Mouse (Mus musculus) hindbrain, embryonic 16.5 days (tissue): ENCODE results near the gene Olfr884. TPM values are rescaled to one million over a fixed set of nuclear protein-coding genes. Genes with fewer than 3 reads are reported as not detected.

Source experiments
- ATAC-seq: fragments of 200-750 bp; cut with Nextera tagmentation; 2 replicates; pipeline ENCODE4 v1.8.0; 2017; ENCODE audit warnings: moderate TSS enrichment, moderate library complexity
- H3K27ac ChIP-seq: fragments of 300-500 bp; sonication (generic); 2 replicates; pipeline ENCODE4 v1.5.1; 2014; ENCODE audit warnings: low read depth, mild to moderate bottlenecking, control low read depth, low read length, moderate library complexity
- H3K27me3 ChIP-seq: fragments of 300-500 bp; sonication (generic); replicated peaks from 2 replicates; pipeline ENCODE4 v1.6.1; 2014; ENCODE audit warnings: low read length; ENCODE audit not compliant: control insufficient read depth, insufficient read depth
- H3K36me3 ChIP-seq: fragments of 300-500 bp; sonication (generic); 2 replicates; pipeline ENCODE4 v1.6.1; 2014; ENCODE audit warnings: mild to moderate bottlenecking, low read length, moderate library complexity, mixed read lengths; ENCODE audit not compliant: control insufficient read depth, insufficient read depth
- H3K4me1 ChIP-seq: fragments of 300-500 bp; sonication (generic); 2 replicates; pipeline ENCODE4 v1.6.1; 2014; ENCODE audit warnings: low read depth, low read length; ENCODE audit not compliant: control insufficient read depth, insufficient read depth
- H3K4me2 ChIP-seq: fragments of 300-500 bp; sonication (generic); 2 replicates; pipeline ENCODE4 v1.6.1; 2014; ENCODE audit warnings: mild to moderate bottlenecking, low read length, control low read depth, moderate library complexity
- H3K4me3 ChIP-seq: fragments of 300-500 bp; sonication (generic); 2 replicates; pipeline ENCODE4 v1.5.1; 2014; ENCODE audit warnings: mild to moderate bottlenecking, low read length, control low read depth, moderate library complexity
- H3K9ac ChIP-seq: fragments of 300-500 bp; sonication (generic); 2 replicates; pipeline ENCODE4 v1.6.1; 2014; ENCODE audit warnings: low read depth, mild to moderate bottlenecking, control low read depth, low read length, moderate library complexity
- H3K9me3 ChIP-seq: fragments of 300-500 bp; sonication (generic); 2 replicates; pipeline ENCODE4 v1.6.1; 2014; ENCODE audit warnings: mild to moderate bottlenecking, low read length, moderate library complexity; ENCODE audit not compliant: control insufficient read depth
- WGBS: fragments of 180-500 bp; shearing (Covaris S2); extraction: QIAGEN DNeasy Blood & Tissue Kit; methylation state at CpG from one replicate; pipeline ENCODE4 v1.1.7; 2014; 5-methylcytosine and 5-hydroxymethylcytosine counted together
- polyA plus RNA-seq: library from polyadenylated mRNA; unstranded; fragments of >200 nt; fragmentation: Nextera tagmentation; extraction: Ambion mirVana; gene quantifications from 2 replicates; pipeline ENCODE4 v1.2.1, GENCODE M21; 2015

Olfr884 gene
- not detected in 2 replicates for polyA plus RNA-seq

- no peak for ATAC-seq
- Histone ChIP-seq H3K9ac (no peak within 1 kb of the TSS), H3K27ac (no peak within 1 kb of the TSS), H3K36me3 (no peaks in the 10 kb centered on the region), H3K9me3 (no peaks in the 10 kb centered on the region), H3K27me3 (no peaks in the 10 kb centered on the region), H3K4me1 (no peaks in the 10 kb centered on the region), H3K4me2 (no peak within 1 kb of the TSS), H3K4me3 (no peak within 1 kb of the TSS)
- WGBS, result 72% methylated on average over 1 of the region's 1 CpGs
Observed at GRCm38 (mm10) chr9:38046255-38046654, at the start of gene Olfr884. Gene Olfr884, plus strand, starts transcription at chr9:38046555.

- WGBS, result 61% methylated on average over 2 of the region's 2 CpGs
Observed at GRCm38 (mm10) chr9:37998581-37999204, 47.7 kb upstream of the Olfr884 start.

GRCm38 (mm10) chr9:38000021-38000420, 46.3 kb upstream of the Olfr884 start:
- Histone ChIP-seq H3K27ac (no peak overlapping the region), H3K9ac (no peak overlapping the region)
- ATAC-seq, result no peak

More at GRCm38 (mm10) chr9:37998581-37999204, 47.7 kb upstream of the Olfr884 start:
- no peak overlapping the region for H3K4me2 ChIP-seq
- H3K36me3 ChIP-seq, result no peaks in the 10 kb centered on the region
- H3K27me3 ChIP-seq, result no peaks in the 10 kb centered on the region
- no peak for ATAC-seq
- H3K4me3 ChIP-seq, result no peak overlapping the region
- H3K9ac ChIP-seq, result no peak overlapping the region
- H3K27ac ChIP-seq, result no peak overlapping the region
- H3K9me3 ChIP-seq, result no peaks in the 10 kb centered on the region
- H3K4me1 ChIP-seq, result no peaks in the 10 kb centered on the region

GRCm38 (mm10) chr9:38025508-38025907, 20.8 kb upstream of the Olfr884 start, which contains the start of gene Olfr883:
Gene Olfr883, plus strand, starts transcription at chr9:38025808.
- 92% methylated on average over 1 of the region's 1 CpGs for WGBS
- Histone ChIP-seq H3K4me3 (no peak within 1 kb of the TSS), H3K27ac (no peak within 1 kb of the TSS)

More at GRCm38 (mm10) chr9:38000021-38000420, 46.3 kb upstream of the Olfr884 start:
- no peaks in the 10 kb centered on the region for H3K27me3 ChIP-seq
- H3K9me3 ChIP-seq, result no peaks in the 10 kb centered on the region
- WGBS, result 62% methylated on average over 1 of the region's 1 CpGs
- H3K4me2 ChIP-seq, result no peak overlapping the region
- H3K4me1 ChIP-seq, result no peaks in the 10 kb centered on the region
- H3K36me3 ChIP-seq, result no peaks in the 10 kb centered on the region
- no peak overlapping the region for H3K4me3 ChIP-seq

GRCm38 (mm10) chr9:38061022-38061421, 14.7 kb downstream of the Olfr884 start, which contains the start of gene Olfr885:
Gene Olfr885, plus strand, starts transcription at chr9:38061322.
- ATAC-seq, result no peak
- Histone ChIP-seq H3K4me2 (no peak within 1 kb of the TSS), H3K4me1 (no peaks in the 10 kb centered on the region), H3K9ac (no peak within 1 kb of the TSS), H3K36me3 (no peaks in the 10 kb centered on the region), H3K9me3 (no peaks in the 10 kb centered on the region), H3K27me3 (no peaks in the 10 kb centered on the region), H3K4me3 (no peak within 1 kb of the TSS), H3K27ac (no peak within 1 kb of the TSS)
- 86% methylated on average over 3 of the region's 3 CpGs for WGBS

More at GRCm38 (mm10) chr9:38025508-38025907, 20.8 kb upstream of the Olfr884 start, which contains the start of gene Olfr883:
- H3K4me1 ChIP-seq, result no peaks in the 10 kb centered on the region
- no peaks in the 10 kb centered on the region for H3K27me3 ChIP-seq
- H3K36me3 ChIP-seq, result no peaks in the 10 kb centered on the region
- H3K4me2 ChIP-seq, result no peak within 1 kb of the TSS
- no peak within 1 kb of the TSS for H3K9ac ChIP-seq
- no peak for ATAC-seq
- H3K9me3 ChIP-seq, result no peaks in the 10 kb centered on the region

GRCm38 (mm10) chr9:38083772-38084171, 37.4 kb downstream of the Olfr884 start, which contains the start of gene Olfr887:
Gene Olfr887, plus strand, starts transcription at chr9:38084072.
- Histone ChIP-seq H3K36me3 (no peaks in the 10 kb centered on the region), H3K4me3 (no peak within 1 kb of the TSS), H3K9me3 (no peaks in the 10 kb centered on the region), H3K27ac (no peak within 1 kb of the TSS), H3K4me1 (no peaks in the 10 kb centered on the region), H3K27me3 (no peaks in the 10 kb centered on the region), H3K9ac (no peak within 1 kb of the TSS), H3K4me2 (no peak within 1 kb of the TSS)
- whole genome bisulfite sequencing, result 81% methylated on average over 1 of the region's 1 CpGs
- no peak for ATAC-seq

Other genes starting within 250 kb of the Olfr884 start
- gene Olfr876, start 243.5 kb upstream of the Olfr884 start, polyA plus RNA-seq, result not detected in 2 replicates
- gene Olfr877, start 192.3 kb upstream of the Olfr884 start, polyA plus RNA-seq, result not detected in 2 replicates
- not detected in 2 replicates for gene Olfr145, start 149.8 kb upstream of the Olfr884 start, polyA plus RNA-seq
- not detected in 2 replicates for gene Olfr878, start 128.7 kb upstream of the Olfr884 start, polyA plus RNA-seq
- not detected in 2 replicates for gene Olfr881, start 54.7 kb upstream of the Olfr884 start, polyA plus RNA-seq
- not detected in 2 replicates for gene Olfr883, start 20.7 kb upstream of the Olfr884 start, polyA plus RNA-seq
- not detected in 2 replicates for gene Olfr885, start 14.8 kb downstream of the Olfr884 start, polyA plus RNA-seq
- not detected in 2 replicates for gene Olfr887, start 37.5 kb downstream of the Olfr884 start, polyA plus RNA-seq
- not detected in 2 replicates for gene Olfr888, start 61.6 kb downstream of the Olfr884 start, polyA plus RNA-seq
- gene Olfr889, start 68.6 kb downstream of the Olfr884 start, polyA plus RNA-seq, result 0.04 and 0.05 TPM in 2 replicates
- not detected in 2 replicates for gene Olfr890, start 96.0 kb downstream of the Olfr884 start, polyA plus RNA-seq
- not detected in 2 replicates for gene Olfr891, start 134.3 kb downstream of the Olfr884 start, polyA plus RNA-seq
- not detected in 2 replicates for gene Olfr893, start 161.8 kb downstream of the Olfr884 start, polyA plus RNA-seq
- not detected in 2 replicates for gene Olfr894, start 171.5 kb downstream of the Olfr884 start, polyA plus RNA-seq
- gene Olfr143, start 206.2 kb downstream of the Olfr884 start, polyA plus RNA-seq, result not detected in 2 replicates
- not detected in 2 replicates for gene Olfr895, start 221.3 kb downstream of the Olfr884 start, polyA plus RNA-seq
- gene Olfr896-ps1, start 244.6 kb downstream of the Olfr884 start, polyA plus RNA-seq, result not detected in 2 replicates